Mouse (Mus musculus) forebrain, embryonic 11.5 days (tissue): ENCODE measurements at regions not wholly inside any gene's neighbourhood (a gene's known extent, or its start where the extent isn't known, plus 50 kb on each side); places are given as distances from the start of the nearest gene placed in this dataset.

Experiments used
- ATAC-seq: fragments of 200-750 bp; cut with Nextera tagmentation; replicated peaks from 2 replicates; pipeline ENCODE4 v1.8.0; 2017; ENCODE audit warnings: moderate TSS enrichment; ENCODE audit not compliant: low FRiP score
- DNase-seq: peaks from one replicate; pipeline ENCODE4 v3.0.0-alpha.2; 2017; ENCODE audit warnings: low spot score
- H3K27ac ChIP-seq: fragments of 300-500 bp; sonication (generic); 2 replicates; pipeline ENCODE4 v1.5.1; 2014; ENCODE audit warnings: low read depth, low read length
- H3K27me3 ChIP-seq: fragments of 300-500 bp; sonication (generic); 2 replicates; pipeline ENCODE4 v1.6.1; 2014; ENCODE audit warnings: mild to moderate bottlenecking, low read length, mixed read lengths; ENCODE audit not compliant: control insufficient read depth, insufficient read depth
- H3K36me3 ChIP-seq: fragments of 300-500 bp; sonication (generic); 2 replicates; pipeline ENCODE4 v1.6.1; 2014; ENCODE audit warnings: mild to moderate bottlenecking, low read length, moderate library complexity, mixed read lengths; ENCODE audit not compliant: control insufficient read depth, insufficient read depth
- H3K4me1 ChIP-seq: fragments of 300-500 bp; sonication (generic); replicated peaks from 2 replicates; pipeline ENCODE4 v1.6.1; 2014; ENCODE audit warnings: low read length, mixed read lengths; ENCODE audit not compliant: control insufficient read depth, insufficient read depth
- H3K4me2 ChIP-seq: fragments of 300-500 bp; sonication (generic); 2 replicates; pipeline ENCODE4 v1.6.1; 2014; ENCODE audit warnings: low read depth, mild to moderate bottlenecking, low read length, moderate library complexity, mixed read lengths; ENCODE audit not compliant: severe bottlenecking
- H3K4me3 ChIP-seq: fragments of 300-500 bp; sonication (generic); 2 replicates; pipeline ENCODE4 v1.5.1; 2014; ENCODE audit warnings: low read depth, low read length
- H3K9ac ChIP-seq: fragments of 300-500 bp; sonication (generic); 2 replicates; pipeline ENCODE4 v1.6.1; 2014; ENCODE audit warnings: low read length
- H3K9me3 ChIP-seq: fragments of 300-500 bp; sonication (generic); 2 replicates; pipeline ENCODE4 v1.6.1; 2016; ENCODE audit warnings: low read length, mixed read lengths; ENCODE audit not compliant: control insufficient read depth
- WGBS: fragments of 180-500 bp; shearing (Covaris S2); extraction: QIAGEN DNeasy Blood & Tissue Kit; methylation state at CpG from one replicate; pipeline ENCODE4 v1.1.7; 2014; 5-methylcytosine and 5-hydroxymethylcytosine counted together

DNA sequence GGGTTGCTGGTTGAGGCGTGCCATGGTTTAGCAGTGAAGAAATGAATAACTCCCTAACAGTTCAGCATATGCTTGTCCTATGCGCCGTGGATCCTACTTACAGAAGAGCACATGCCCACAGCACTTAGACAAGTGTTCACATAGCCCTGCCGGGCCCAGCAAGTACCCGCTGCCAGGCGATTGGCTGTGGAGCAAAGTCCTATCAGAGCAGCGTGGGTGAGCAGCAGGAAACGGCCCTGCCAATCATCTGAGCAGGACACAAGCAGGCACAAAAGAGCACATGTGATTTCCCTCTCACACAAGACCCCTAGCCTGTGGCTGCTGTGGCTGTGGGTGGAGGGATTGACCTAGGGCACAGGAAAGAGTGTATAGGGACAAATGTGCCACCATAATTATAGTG is 243.7 kb upstream of the Dio3 start:
- no peak overlapping the region for H3K9ac ChIP-seq
- no peaks in the 10 kb centered on the region for H3K9me3 ChIP-seq
- ATAC-seq (no peak), DNase-seq (peak; percentile 44)
- 86% methylated on average over 8 of the region's 8 CpGs for WGBS
- H3K4me2 ChIP-seq: no peak overlapping the region
- no peak overlapping the region for H3K27ac ChIP-seq
- H3K36me3 ChIP-seq: no peaks in the 10 kb centered on the region
- H3K4me1 ChIP-seq: no peaks in the 10 kb centered on the region
- H3K4me3 ChIP-seq: no peak overlapping the region
- no peaks in the 10 kb centered on the region for H3K27me3 ChIP-seq

DNA sequence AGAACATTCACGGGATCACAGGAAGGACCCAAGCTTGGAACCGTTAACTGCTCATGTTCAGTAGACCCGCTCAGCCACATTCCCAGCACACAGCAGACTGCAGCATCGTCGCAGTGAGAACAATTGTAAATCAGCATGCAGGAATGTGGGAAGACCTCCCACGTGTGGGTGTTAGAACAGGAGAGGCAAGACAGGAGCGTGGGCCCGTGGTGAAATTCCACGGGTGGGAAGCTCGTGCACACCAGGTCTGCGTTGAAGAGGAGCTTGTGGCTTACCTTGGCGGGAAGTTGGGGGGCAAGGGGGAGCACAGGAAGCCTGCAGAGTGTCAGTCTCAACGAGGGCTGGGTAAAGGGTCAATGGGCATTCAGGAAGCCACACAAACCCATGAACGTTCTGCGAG is 238.2 kb upstream of the Dio3 start:
- Histone ChIP-seq H3K27ac (no peak overlapping the region), H3K36me3 (no peaks in the 10 kb centered on the region), H3K9ac (no peak overlapping the region), H3K4me2 (no peak overlapping the region), H3K4me1 (no peaks in the 10 kb centered on the region), H3K27me3 (no peaks in the 10 kb centered on the region), H3K4me3 (no peak overlapping the region), H3K9me3 (no peaks in the 10 kb centered on the region)
- WGBS: 72% methylated on average over 15 of the region's 15 CpGs
- peak; percentile 49 for DNase-seq
- no peak for ATAC-seq

DNA sequence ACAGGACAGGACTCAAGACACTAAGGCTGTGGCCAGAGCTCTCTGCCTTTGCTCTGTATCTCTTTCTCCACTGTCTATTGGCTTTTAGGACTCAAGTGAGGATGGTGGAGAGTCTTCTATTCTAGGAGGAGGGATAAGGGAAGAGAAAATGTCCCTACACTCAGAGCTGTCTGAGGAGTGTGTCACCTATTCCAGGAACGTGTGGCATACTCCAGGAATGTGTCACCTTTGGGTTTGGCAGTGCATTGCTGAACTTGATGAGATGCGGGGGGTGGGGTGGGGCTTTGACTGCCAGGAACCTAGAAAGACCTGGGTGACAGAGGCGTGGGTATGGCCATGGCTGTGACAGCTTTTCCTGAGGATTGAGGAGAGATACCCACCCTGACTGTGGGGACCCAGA is 237.1 kb upstream of the Dio3 start:
- H3K27ac ChIP-seq: no peak overlapping the region
- ATAC-seq (no peak), DNase-seq (no peak)
- no peaks in the 10 kb centered on the region for H3K4me1 ChIP-seq
- no peak overlapping the region for H3K4me3 ChIP-seq
- H3K27me3 ChIP-seq: no peaks in the 10 kb centered on the region
- H3K4me2 ChIP-seq: no peak overlapping the region
- 73% methylated on average over 3 of the region's 3 CpGs for WGBS
- H3K9me3 ChIP-seq: no peaks in the 10 kb centered on the region
- H3K9ac ChIP-seq: no peak overlapping the region
- no peaks in the 10 kb centered on the region for H3K36me3 ChIP-seq

DNA sequence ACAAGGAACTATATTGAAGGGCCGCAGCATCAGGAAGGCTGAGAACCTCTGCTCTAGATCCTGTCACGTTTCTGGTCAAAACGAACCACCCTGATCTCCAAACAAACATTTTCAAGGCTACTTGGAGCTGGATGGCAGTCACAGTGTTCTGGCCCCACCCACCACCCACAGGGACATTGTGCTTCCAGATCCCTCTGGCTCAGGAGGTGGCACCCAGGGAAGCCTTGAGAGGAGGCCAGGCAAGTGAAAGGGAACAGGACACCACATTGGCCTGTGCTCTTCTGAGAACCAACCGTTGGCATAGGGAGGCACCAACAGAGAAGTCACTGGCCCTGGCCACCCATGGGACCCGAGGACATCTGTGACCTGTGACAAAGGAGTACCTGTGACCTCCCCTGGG is 234.6 kb upstream of the Dio3 start:
- no peaks in the 10 kb centered on the region for H3K9me3 ChIP-seq
- WGBS: 84% methylated on average over 5 of the region's 5 CpGs
- ATAC-seq: no peak

DNA sequence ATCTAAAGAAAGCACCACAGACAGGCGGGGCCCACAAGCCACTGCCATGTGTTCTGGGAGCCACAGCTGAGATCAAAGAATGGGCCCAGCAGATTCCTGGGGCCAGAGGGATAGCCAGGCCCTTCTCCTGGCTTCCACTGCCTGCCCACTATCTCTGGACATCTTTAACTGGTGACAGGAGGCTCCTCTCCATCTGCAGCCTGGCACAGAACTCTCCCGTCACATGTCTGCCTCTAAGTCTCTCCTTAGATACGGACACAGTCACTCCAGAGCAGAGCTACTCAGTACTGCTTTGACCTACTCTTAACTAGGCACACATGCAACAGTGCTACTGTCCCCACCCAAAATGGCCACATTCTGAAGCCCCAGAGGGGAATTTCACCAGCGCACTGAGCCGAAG is 234.1 kb upstream of the Dio3 start:
- Histone ChIP-seq H3K27me3 (no peaks in the 10 kb centered on the region), H3K4me3 (no peak overlapping the region), H3K27ac (no peak overlapping the region), H3K9me3 (no peaks in the 10 kb centered on the region), H3K4me2 (no peak overlapping the region), H3K9ac (no peak overlapping the region), H3K36me3 (no peaks in the 10 kb centered on the region), H3K4me1 (no peaks in the 10 kb centered on the region)
- 89% methylated on average over 5 of the region's 5 CpGs for WGBS
- ATAC-seq (no peak), DNase-seq (peak; percentile 33)

More for the DNA sequence above, 234.6 kb upstream of the Dio3 start:
- H3K27ac ChIP-seq: no peak overlapping the region
- H3K4me2 ChIP-seq: no peak overlapping the region
- H3K36me3 ChIP-seq: no peaks in the 10 kb centered on the region
- H3K4me1 ChIP-seq: no peaks in the 10 kb centered on the region
- no peak overlapping the region for H3K4me3 ChIP-seq
- no peaks in the 10 kb centered on the region for H3K27me3 ChIP-seq
- H3K9ac ChIP-seq: no peak overlapping the region
- DNase-seq: peak; percentile 37

DNA sequence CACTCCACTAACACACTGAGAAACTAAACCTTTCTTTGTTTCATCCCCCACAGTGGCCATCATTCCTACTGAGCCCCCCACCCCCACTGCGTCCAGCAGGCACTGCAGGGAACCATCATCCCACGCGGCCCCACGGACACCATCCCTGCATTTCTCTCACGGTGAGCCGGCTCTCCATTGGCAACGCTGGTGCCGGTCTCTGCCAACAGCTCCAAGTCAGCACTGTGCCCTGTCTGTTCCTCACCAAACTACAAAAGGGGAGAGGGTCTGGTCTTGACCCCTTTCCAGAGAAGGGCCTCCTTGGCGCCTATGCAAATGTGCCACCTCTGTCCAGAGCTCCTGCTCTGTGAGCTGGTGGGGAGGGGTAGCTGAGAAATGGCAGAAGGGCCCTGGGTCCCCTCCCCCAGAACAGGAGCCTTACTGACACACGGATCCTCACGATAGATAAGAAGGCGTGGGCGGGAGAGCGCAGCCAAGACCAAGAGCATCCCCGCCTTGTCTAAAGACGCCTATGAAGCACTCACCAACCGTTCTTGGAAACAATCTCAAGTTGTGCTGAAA is 233.0 kb upstream of the Dio3 start:
- WGBS: 79% methylated on average over 17 of the region's 17 CpGs
- Histone ChIP-seq H3K9me3 (no peaks in the 10 kb centered on the region), H3K4me2 (no peak overlapping the region), H3K4me3 (no peak overlapping the region), H3K4me1 (no peaks in the 10 kb centered on the region), H3K9ac (no peak overlapping the region), H3K27me3 (no peaks in the 10 kb centered on the region), H3K27ac (no peak overlapping the region), H3K36me3 (no peaks in the 10 kb centered on the region)
- DNase-seq (peak; percentile 40), ATAC-seq (no peak)

DNA sequence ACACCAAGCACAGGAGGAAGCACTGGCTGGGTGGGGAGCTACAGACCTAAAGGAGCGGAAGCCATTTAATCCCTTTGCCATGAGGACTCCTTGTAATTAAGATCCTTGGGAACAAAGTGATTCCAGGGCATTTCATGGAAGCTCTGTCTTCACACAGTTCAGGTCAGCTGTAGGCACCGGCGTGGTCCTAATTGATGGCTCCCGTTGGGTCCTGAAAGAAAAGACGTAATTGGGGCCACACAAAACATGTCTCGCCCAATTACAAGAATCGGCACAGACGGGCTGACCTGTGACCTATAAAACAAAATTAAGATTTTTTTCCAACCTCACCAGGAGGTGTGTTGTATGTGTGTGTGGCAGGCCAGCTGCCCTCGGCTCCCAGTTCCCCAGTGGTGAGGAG is 232.3 kb upstream of the Dio3 start:
- ATAC-seq (no peak), DNase-seq (no peak)
- 59% methylated on average over 9 of the region's 9 CpGs for WGBS
- Histone ChIP-seq H3K36me3 (no peaks in the 10 kb centered on the region), H3K4me1 (no peaks in the 10 kb centered on the region), H3K27me3 (no peaks in the 10 kb centered on the region), H3K9ac (no peak overlapping the region), H3K9me3 (no peaks in the 10 kb centered on the region), H3K27ac (no peak overlapping the region), H3K4me2 (no peak overlapping the region), H3K4me3 (no peak overlapping the region)

DNA sequence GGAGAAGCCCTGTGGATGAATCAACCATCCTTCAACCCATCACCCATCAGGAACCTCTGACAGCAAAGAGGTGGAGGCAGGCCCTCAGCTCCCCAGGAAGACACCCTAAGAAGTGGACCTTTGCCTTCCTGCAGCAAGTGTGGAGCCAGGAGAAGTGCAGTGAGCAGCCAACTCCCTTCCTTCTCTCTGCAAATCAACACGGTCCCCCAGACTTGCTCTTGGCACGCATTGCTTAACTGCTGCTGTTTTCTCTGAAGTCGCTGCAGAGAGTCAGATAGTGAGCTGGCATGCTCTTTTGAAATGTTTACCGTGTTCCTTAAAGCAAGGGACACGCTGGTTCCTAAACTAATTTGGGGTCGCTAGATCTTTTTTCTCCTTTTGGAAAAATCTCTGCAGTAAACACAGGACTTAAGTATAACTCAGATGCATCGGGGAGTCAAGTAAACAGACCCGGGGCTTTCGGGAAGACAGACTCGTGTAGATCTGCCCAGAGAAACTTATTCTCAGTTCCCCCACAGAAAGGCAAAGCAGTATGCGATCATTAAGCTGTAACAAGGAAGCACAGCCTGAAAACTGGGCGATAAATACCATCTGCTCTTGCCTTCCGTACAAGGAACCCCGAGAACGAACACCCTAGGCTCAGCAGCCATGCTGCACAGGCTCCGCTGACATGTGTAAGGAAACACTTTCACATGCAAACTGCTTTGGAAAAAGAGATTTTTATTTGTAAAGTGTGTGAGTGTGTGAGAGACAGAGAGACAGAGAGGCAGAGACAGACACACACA is 231.2 kb upstream of the Dio3 start:
- Histone ChIP-seq H3K36me3 (no peaks in the 10 kb centered on the region), H3K4me3 (no peak overlapping the region), H3K27me3 (no peaks in the 10 kb centered on the region), H3K4me2 (no peak overlapping the region), H3K27ac (no peak overlapping the region), H3K9ac (no peak overlapping the region), H3K9me3 (no peaks in the 10 kb centered on the region), H3K4me1 (no peaks in the 10 kb centered on the region)
- WGBS: 87% methylated on average over 16 of the region's 16 CpGs
- DNase-seq (peak; percentile 39), ATAC-seq (no peak)

DNA sequence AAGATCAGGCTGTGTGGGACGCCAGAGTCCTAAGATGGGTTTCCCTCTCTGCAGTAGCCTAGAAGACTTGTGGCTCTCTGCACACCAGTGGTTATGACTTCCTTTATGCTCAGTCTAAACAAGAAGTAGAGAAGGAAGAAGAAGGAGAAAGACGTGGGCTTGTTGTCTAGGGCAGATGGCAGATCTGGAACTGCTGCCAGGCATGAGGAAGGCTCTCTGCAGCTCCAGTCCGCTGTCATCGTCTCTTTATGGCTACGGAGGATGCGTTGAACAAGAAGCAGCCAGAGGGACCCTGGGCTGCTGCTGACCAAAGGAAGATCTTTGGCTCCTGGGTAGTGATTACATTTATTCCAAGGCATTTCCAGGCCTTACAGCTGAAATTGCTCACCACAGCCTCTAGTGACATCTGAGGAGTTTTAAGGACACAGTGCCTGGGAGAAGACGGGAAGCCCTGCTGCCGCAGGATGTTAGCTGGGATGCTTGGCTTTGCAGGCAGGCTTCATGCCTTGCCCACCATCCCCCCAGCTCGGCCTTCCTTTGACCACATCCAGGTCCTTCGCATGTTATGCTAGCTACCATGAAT is 229.6 kb upstream of the Dio3 start:
- H3K27me3 ChIP-seq: no peaks in the 10 kb centered on the region
- no peaks in the 10 kb centered on the region for H3K4me1 ChIP-seq
- no peak overlapping the region for H3K27ac ChIP-seq
- H3K4me3 ChIP-seq: no peak overlapping the region
- H3K36me3 ChIP-seq: no peaks in the 10 kb centered on the region
- ATAC-seq (no peak), DNase-seq (peak; percentile 25)
- H3K9me3 ChIP-seq: no peaks in the 10 kb centered on the region
- no peak overlapping the region for H3K4me2 ChIP-seq
- H3K9ac ChIP-seq: no peak overlapping the region
- WGBS: 89% methylated on average over 10 of the region's 10 CpGs
